Mouse (Mus musculus) heart, embryonic 16.5 days (tissue): Measurements from ENCODE around the gene Anxa8. TPM values are rescaled to one million over a fixed set of nuclear protein-coding genes. Genes with fewer than 3 reads are reported as not detected.

ENCODE experiments used
- ATAC-seq: fragments of 200-750 bp; cut with Nextera tagmentation; replicated peaks from 2 replicates; pipeline ENCODE4 v1.8.0; 2017; ENCODE audit warnings: moderate number of reproducible peaks; ENCODE audit not compliant: insufficient read depth, low FRiP score; ENCODE audit errors: extremely low read depth
- H3K27ac ChIP-seq: fragments of 300-500 bp; sonication (generic); 2 replicates; pipeline ENCODE4 v1.5.1; 2014; ENCODE audit warnings: mild to moderate bottlenecking, low read length, control low read depth, moderate library complexity
- H3K27me3 ChIP-seq: fragments of 300-500 bp; sonication (generic); 2 replicates; pipeline ENCODE4 v1.6.1; 2014; ENCODE audit warnings: low read length, mixed read lengths; ENCODE audit not compliant: control insufficient read depth, insufficient read depth
- H3K36me3 ChIP-seq: fragments of 300-500 bp; sonication (generic); 2 replicates; pipeline ENCODE4 v1.6.1; 2014; ENCODE audit not compliant: control insufficient read depth, insufficient read depth
- H3K4me1 ChIP-seq: fragments of 300-500 bp; sonication (generic); 2 replicates; pipeline ENCODE4 v1.6.1; 2014; ENCODE audit warnings: low read length, mixed read lengths; ENCODE audit not compliant: control insufficient read depth, insufficient read depth
- H3K4me2 ChIP-seq: fragments of 300-500 bp; sonication (generic); 2 replicates; pipeline ENCODE4 v1.6.1; 2014; ENCODE audit warnings: low read depth, mild to moderate bottlenecking, control low read depth, low read length
- H3K4me3 ChIP-seq: fragments of 300-500 bp; sonication (generic); 2 replicates; pipeline ENCODE4 v1.5.1; 2014; ENCODE audit warnings: mild to moderate bottlenecking, control low read depth, low read length
- H3K9ac ChIP-seq: fragments of 300-500 bp; sonication (generic); 2 replicates; pipeline ENCODE4 v1.6.1; 2014; ENCODE audit warnings: low read length, control low read depth
- H3K9me3 ChIP-seq: fragments of 300-500 bp; sonication (generic); replicated peaks from 2 replicates; pipeline ENCODE4 v1.6.1; 2016; ENCODE audit warnings: low read length; ENCODE audit not compliant: control insufficient read depth
- WGBS: fragments of 180-500 bp; shearing (Covaris S2); extraction: QIAGEN DNeasy Blood & Tissue Kit; methylation state at CpG from one replicate; pipeline ENCODE4 v1.1.7; 2014; 5-methylcytosine and 5-hydroxymethylcytosine counted together
- polyA plus RNA-seq: library from polyadenylated mRNA; unstranded; fragments of >200 nt; fragmentation: Nextera tagmentation; extraction: Ambion mirVana; gene quantifications from 2 replicates; pipeline ENCODE4 v1.2.1, GENCODE M21; 2015

Gene Anxa8
- 5.2 and 5.3 TPM in 2 replicates for polyA plus RNA-seq

- Histone ChIP-seq H3K27me3 (no peaks in the 10 kb centered on the region), H3K4me2 (no peak within 1 kb of the TSS), H3K9ac (no peak within 1 kb of the TSS), H3K4me3 (no peak within 1 kb of the TSS), H3K9me3 (no peaks in the 10 kb centered on the region), H3K4me1 (no peaks in the 10 kb centered on the region), H3K36me3 (no peaks in the 10 kb centered on the region), H3K27ac (no peak within 1 kb of the TSS)
- ATAC-seq = peak; percentile 41
- WGBS = 62% methylated on average over 4 of the region's 4 CpGs
Observed at GRCm38 (mm10) chr14:34085731-34086130, at the start of gene Anxa8. Gene Anxa8, plus strand, starts transcription at chr14:34085981.

GRCm38 (mm10) chr14:34041241-34041640 is 44.5 kb upstream of the Anxa8 start:
- Histone ChIP-seq H3K36me3 (no peaks in the 10 kb centered on the region), H3K27ac (no peak overlapping the region), H3K9ac (no peak overlapping the region), H3K4me1 (no peaks in the 10 kb centered on the region), H3K9me3 (no peaks in the 10 kb centered on the region), H3K27me3 (no peaks in the 10 kb centered on the region), H3K4me2 (no peak overlapping the region), H3K4me3 (no peak overlapping the region)
- WGBS = 78% methylated on average over 4 of the region's 4 CpGs
- no peak for ATAC-seq

- no peak overlapping the region for H3K27ac ChIP-seq
- H3K4me3 ChIP-seq = no peak overlapping the region
- no peak overlapping the region for H3K4me2 ChIP-seq
- ATAC-seq = no peak
- no peaks in the 10 kb centered on the region for H3K36me3 ChIP-seq
- no peaks in the 10 kb centered on the region for H3K9me3 ChIP-seq
- no peaks in the 10 kb centered on the region for H3K27me3 ChIP-seq
- no peaks in the 10 kb centered on the region for H3K4me1 ChIP-seq
- 50% methylated on average over 3 of the region's 3 CpGs for WGBS
- H3K9ac ChIP-seq = no peak overlapping the region
Observed at GRCm38 (mm10) chr14:34043341-34043740, 42.4 kb upstream of the Anxa8 start.

GRCm38 (mm10) chr14:34050101-34050779 is 35.5 kb upstream of the Anxa8 start:
- no peaks in the 10 kb centered on the region for H3K27me3 ChIP-seq
- H3K36me3 ChIP-seq = no peaks in the 10 kb centered on the region
- no peaks in the 10 kb centered on the region for H3K9me3 ChIP-seq
- 66% methylated on average over 5 of the region's 5 CpGs for WGBS
- no peaks in the 10 kb centered on the region for H3K4me1 ChIP-seq
- no peak overlapping the region for H3K9ac ChIP-seq
- no peak overlapping the region for H3K27ac ChIP-seq
- no peak overlapping the region for H3K4me2 ChIP-seq
- no peak for ATAC-seq
- H3K4me3 ChIP-seq = no peak overlapping the region

- Histone ChIP-seq H3K9ac (no peak within 1 kb of the TSS), H3K36me3 (no peaks in the 10 kb centered on the region), H3K4me1 (no peaks in the 10 kb centered on the region), H3K4me3 (no peak within 1 kb of the TSS), H3K4me2 (no peak within 1 kb of the TSS), H3K27ac (no peak within 1 kb of the TSS), H3K27me3 (no peaks in the 10 kb centered on the region), H3K9me3 (no peaks in the 10 kb centered on the region)
- WGBS = 83% methylated on average over 6 of the region's 6 CpGs
- ATAC-seq = no peak
Observed at GRCm38 (mm10) chr14:34052516-34052915, 33.3 kb upstream of the Anxa8 start, which contains the start of gene Antxrl. Gene Antxrl, plus strand, starts transcription at chr14:34052707.

- Histone ChIP-seq H3K4me1 (peaks cover 9% of the 10 kb centered on the region; the same call in 1 of the 2 replicates), H3K27me3 (no peaks in the 10 kb centered on the region), H3K27ac (no peak overlapping the region), H3K9me3 (no peaks in the 10 kb centered on the region), H3K4me2 (no peak overlapping the region), H3K9ac (no peak overlapping the region), H3K36me3 (no peaks in the 10 kb centered on the region), H3K4me3 (no peak overlapping the region)
- 65% methylated on average over 6 of the region's 6 CpGs for WGBS
- ATAC-seq = no peak
Observed at GRCm38 (mm10) chr14:34071665-34072064, 14.1 kb upstream of the Anxa8 start.

GRCm38 (mm10) chr14:34075346-34075745 is 10.4 kb upstream of the Anxa8 start:
- H3K4me1 ChIP-seq = peaks cover 9% of the 10 kb centered on the region; the same call in 1 of the 2 replicates
- H3K9me3 ChIP-seq = no peaks in the 10 kb centered on the region
- no peak overlapping the region for H3K27ac ChIP-seq
- no peak overlapping the region for H3K4me3 ChIP-seq
- no peaks in the 10 kb centered on the region; the same call in 1 of the 2 replicates for H3K27me3 ChIP-seq
- no peak for ATAC-seq
- H3K4me2 ChIP-seq = no peak overlapping the region
- H3K36me3 ChIP-seq = no peaks in the 10 kb centered on the region
- 24% methylated on average over 4 of the region's 4 CpGs for WGBS
- no peak overlapping the region for H3K9ac ChIP-seq

GRCm38 (mm10) chr14:34077222-34077621 is 8.6 kb upstream of the Anxa8 start:
- 79% methylated on average over 5 of the region's 5 CpGs for WGBS
- Histone ChIP-seq H3K4me1 (0 out of 2 replicates have a peak, but pooled peaks cover 3% of the 10 kb centered on the region), H3K27ac (no peak overlapping the region), H3K9me3 (no peaks in the 10 kb centered on the region), H3K4me2 (no peak overlapping the region), H3K4me3 (no peak overlapping the region), H3K9ac (no peak overlapping the region), H3K27me3 (no peaks in the 10 kb centered on the region; the same call in 1 of the 2 replicates), H3K36me3 (no peaks in the 10 kb centered on the region)
- ATAC-seq = no peak

- no peak for ATAC-seq
- H3K9ac ChIP-seq = no peak overlapping the region
- no peak overlapping the region for H3K27ac ChIP-seq
- H3K4me2 ChIP-seq = no peak overlapping the region
- H3K4me1 ChIP-seq = 0 out of 2 replicates have a peak, but pooled peaks cover 3% of the 10 kb centered on the region
- no peaks in the 10 kb centered on the region for H3K36me3 ChIP-seq
- H3K27me3 ChIP-seq = no peaks in the 10 kb centered on the region; the same call in 1 of the 2 replicates
- H3K4me3 ChIP-seq = no peak overlapping the region
- 55% methylated on average over 4 of the region's 4 CpGs for WGBS
- no peaks in the 10 kb centered on the region for H3K9me3 ChIP-seq
Observed at GRCm38 (mm10) chr14:34078293-34078692, 7.5 kb upstream of the Anxa8 start.
